Mouse (Mus musculus) erythroid progenitor cell, adult 5-6 weeks (primary cell): ENCODE results near the gene Ccni. TPM values are rescaled to one million over a fixed set of nuclear protein-coding genes. Genes with fewer than 3 reads are reported as not detected.

Experiments
- ATAC-seq: replicated peaks from 2 replicates; pipeline ENCODE4 v1.8.0; 2016; ENCODE audit warnings: moderate number of reproducible peaks, mild to moderate bottlenecking, moderate TSS enrichment, inconsistent platforms; ENCODE audit not compliant: poor library complexity, low FRiP score, severe bottlenecking
- total RNA-seq, 2 experiments: library from RNA; stranded (forward) in 1 of 2; stranded (reverse) in 1 of 2; fragments of 150-400 nt in 1 of 2; fragments of 186-747, 209-891 nt in 1 of 2; gene quantifications; 2 replicates each; pipeline versions ENCODE4 v1.2.3 to v1.2.4; 2015 to 2017; ENCODE audit warnings: low replicate concordance in 2 of 2

Ccni gene
- total RNA-seq, 2 experiments from 2014 or later: 151 to 174 TPM

GRCm38 (mm10) chr5:93205371-93206108, 755 bp downstream of the Ccni start:
- peak; percentile 55 for ATAC-seq

- no peak for ATAC-seq
Observed at GRCm38 (mm10) chr5:93201181-93201580, 5.1 kb downstream of the Ccni start.

DNA sequence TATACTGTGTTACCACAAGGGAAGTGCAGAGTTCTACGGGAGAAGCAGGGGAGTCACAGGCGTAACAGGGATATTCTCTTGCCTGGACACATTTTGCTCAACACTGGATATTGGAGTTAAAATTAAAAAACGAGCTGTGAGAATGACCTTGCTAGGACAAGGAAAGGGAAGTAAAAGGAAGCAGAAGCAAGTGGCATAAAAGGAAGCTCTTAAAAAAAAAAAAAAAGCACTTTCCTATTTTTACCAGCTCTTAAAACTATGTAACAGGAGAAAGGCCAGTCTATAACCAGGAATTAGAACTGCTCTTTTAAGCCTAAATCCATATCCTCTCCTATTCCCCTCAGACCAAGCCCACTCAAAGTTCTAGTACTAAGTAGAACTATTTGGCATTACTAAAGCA, 8.1 kb downstream of the Ccni start:
- no peak for ATAC-seq

DNA sequence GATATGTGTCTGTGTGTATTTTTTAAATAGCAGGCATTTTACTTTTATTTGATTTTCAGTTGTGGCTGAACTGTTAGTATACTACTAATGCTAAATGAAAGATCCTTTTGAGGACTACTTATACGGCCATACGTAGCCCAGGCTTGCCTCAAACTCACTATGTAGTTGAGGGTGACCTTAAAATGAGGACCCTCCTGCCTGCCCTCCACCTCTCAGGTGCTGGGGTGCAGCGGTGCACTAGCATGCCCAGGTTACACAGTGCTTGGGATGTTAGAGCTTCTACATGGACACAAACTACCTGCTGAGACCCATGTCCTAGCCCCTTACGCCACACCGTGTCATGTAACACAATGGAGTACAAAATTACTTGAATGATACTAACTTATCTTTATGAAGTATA, 15.9 kb downstream of the Ccni start:
- no peak for ATAC-seq

DNA sequence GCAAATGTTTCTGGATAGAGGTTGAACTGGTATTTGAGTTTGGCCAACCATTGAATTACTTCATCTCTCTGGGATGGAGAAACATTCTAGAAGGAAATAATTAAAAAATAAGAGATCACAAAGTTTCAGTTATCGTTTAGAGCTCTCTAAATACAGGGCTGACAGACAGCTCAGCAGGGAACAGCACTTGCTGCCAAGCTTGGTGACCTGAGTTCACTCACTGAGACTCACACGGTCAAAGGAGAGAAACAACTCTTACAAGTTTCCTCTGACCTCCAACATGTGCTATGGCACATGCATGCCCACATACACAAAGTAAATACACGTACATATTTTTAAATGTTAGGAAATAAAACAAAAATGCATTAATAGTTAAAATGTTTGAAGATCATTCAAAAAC, 16.7 kb downstream of the Ccni start:
- no peak for ATAC-seq

GRCm38 (mm10) chr5:93184548-93184947, 21.7 kb downstream of the Ccni start:
- ATAC-seq: no peak

DNA sequence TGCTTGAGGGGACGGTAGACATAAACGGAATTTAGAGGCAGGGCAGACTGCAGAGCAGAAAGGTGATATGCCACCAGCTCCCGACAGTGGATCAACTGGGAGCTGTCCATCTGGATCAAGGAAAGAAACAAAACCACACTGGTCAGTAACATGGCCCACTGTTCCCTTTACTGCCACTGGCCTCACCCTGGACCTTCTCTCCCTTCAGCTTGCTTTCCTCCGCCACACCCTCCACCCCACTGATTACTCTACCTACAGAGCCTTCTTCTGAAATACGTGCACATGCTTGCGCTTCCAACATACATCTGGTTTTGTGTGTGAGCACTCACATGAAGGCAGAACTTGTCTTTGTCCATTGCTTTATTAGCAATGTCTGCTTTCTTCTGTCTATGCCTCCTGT, 23.0 kb downstream of the Ccni start:
- no peak for ATAC-seq

DNA sequence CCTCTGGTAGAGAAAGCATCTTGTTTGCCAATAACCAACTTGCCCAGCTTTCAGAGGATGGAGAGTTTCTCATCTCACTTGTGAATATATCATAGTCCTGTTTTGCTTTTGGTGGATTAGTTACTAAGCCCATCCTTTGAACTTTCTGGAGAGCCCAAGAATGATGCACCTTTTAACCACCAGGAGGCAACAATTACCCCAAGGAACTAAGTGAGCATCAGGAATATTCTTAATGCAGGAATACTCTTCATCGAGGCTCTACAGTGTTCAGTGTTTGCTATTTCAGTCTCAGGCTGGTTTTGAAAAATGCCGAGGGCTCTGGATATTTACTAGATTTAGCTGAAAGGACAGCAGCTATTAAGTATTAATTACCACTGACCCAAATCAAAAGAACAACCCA, 26.0 kb downstream of the Ccni start:
- ATAC-seq: 0 out of 2 replicates have a peak, but pooled peaks have one; percentile 48

GRCm38 (mm10) chr5:93178616-93179015, 27.7 kb downstream of the Ccni start:
- ATAC-seq: no peak

DNA sequence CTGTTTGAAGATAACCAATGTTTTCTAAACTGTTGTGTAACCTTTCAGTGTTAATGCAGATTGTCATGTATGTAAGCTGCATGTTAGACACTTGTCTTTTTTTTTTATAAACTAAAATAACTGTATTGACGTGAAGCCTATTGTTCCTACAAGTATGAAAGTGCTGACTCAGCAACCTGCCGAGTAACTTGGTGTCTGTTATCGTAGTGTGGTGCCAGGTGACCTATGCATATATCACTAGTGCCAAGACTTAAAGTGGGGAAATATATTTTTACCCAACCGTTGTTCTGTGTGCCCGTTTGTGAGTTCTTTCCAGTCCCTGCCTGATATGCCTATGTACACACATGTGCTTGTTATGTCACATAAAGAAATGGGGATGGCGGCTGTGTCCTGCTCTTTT, 31.6 kb downstream of the Ccni start:
- no peak for ATAC-seq

- no peak for ATAC-seq
Observed at GRCm38 (mm10) chr5:93172536-93172935, 33.8 kb downstream of the Ccni start.

DNA sequence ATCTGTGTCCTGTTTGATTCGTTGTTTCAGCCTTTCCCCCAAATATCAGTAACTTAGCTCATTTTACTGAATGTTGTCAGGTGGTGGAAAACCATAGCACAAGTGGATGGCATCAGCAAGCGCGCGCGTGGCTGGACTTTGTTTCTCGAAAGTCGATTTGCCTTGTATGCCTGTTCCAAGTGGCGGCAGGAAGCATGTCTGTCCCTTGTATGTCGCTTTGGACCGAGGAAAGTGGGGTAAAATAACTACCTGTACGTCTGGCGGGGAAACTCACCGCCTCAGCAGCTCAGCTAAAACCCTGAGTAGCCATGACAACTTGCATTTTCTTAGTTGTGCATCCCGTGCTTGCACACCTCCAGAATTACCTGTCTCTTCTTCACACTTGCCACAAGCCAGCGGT, 34.9 kb downstream of the Ccni start:
- no peak for ATAC-seq

DNA sequence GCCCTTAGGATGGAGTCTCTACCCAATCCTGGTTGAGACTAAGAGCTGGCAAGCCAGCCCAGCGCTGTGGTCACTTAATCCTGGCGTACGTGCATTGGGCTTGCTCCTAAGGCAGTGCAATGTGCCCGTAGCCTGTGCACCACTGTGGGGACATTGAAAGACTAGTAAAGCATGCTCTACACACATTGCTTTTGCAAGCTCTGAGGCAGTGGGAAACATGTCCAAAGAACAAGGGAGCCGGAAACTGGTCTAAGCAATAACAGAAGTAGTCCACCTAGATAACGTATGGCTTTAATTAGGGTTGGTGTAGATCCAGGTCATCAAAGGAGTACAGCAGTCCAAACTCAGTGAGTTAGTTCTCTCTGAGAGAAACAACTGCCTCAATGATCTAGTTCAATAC, 37.6 kb downstream of the Ccni start:
- no peak for ATAC-seq

- ATAC-seq: no peak
Observed at GRCm38 (mm10) chr5:93167919-93168516, 38.3 kb downstream of the Ccni start.

DNA sequence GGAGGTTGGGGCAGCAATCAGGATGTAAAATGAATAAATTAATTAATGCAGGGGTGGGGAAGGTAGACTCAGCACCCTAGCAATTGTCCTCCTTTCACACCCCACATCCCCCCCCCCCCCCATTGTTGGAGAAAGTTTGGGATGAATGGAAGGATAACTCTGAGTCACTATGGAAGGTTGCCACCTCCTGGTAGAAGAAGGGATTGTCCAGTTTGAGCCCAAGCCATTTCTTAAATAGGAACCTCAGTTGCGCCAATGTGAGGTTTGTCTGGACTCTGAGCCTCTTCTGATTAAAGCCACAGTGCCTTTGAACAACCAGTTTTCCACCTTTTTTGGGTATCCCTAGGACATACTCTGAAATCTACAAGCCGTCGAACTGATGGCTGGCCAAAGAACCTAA, 42.8 kb downstream of the Ccni start:
- ATAC-seq: no peak

- no peak for ATAC-seq
Observed at GRCm38 (mm10) chr5:93154401-93154800, 51.9 kb downstream of the Ccni start.

GRCm38 (mm10) chr5:93152451-93152850, 53.8 kb downstream of the Ccni start:
- no peak for ATAC-seq

DNA sequence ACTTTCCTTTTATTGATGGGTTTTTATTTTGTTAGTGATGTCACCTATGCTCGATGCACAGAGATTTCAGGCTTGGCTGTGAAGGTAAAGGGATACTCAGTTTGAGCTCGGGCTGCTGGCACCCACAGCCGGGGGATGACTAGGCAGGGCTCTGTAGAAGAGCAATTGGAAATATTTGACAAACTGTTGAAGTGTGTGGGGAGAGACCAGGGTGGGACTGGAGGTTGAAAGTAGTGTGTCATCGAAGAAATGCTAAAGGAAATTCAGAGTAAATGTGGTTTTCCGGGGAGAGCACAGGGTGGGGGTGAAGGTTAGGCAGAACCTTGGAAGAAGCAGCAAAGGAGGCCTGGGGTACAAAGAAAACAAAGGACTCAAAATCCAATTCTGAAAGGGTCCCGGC, 54.3 kb downstream of the Ccni start:
- no peak for ATAC-seq

- ATAC-seq: no peak
Observed at GRCm38 (mm10) chr5:93149969-93150777, 56.1 kb downstream of the Ccni start.

- no peak for ATAC-seq
Observed at GRCm38 (mm10) chr5:93145504-93145903, 60.8 kb downstream of the Ccni start.

DNA sequence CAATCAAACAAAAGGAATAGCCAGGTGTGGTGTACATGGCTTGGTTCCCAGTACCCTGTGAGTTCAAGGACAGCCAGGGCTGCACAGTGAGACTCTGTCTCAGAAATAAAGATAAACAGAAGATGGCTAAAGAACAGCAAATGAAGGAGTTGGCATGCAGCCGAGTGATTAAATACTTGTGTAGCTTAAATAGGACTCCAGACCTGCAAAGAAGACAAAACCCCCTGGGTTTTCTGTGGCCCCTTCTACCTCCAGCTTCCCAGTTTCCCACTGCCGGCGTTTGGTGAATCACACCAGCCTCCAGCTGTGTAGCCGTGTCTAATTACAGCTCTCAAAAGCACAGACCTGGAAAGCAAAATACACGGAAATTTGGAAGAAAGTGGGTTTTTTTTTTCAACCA, 61.4 kb downstream of the Ccni start:
- no peak for ATAC-seq
